Mouse (Mus musculus) embryo, embryonic 10.5 days (tissue): ENCODE results near the gene Urad.
A peak's percentile ranks its signal among the peaks of the same experiment; 100 is the strongest.

ENCODE experiments used
- DNase-seq: peaks from one replicate; pipeline ENCODE4 v3.0.0-alpha.2; 2015; ENCODE audit warnings: low spot score

Gene Urad

GRCm38 (mm10) chr5:147300001-147300363, 22.3 kb downstream of the Urad start:
- DNase-seq: peak; percentile 27

GRCm38 (mm10) chr5:147299255-147300000, 22.8 kb downstream of the Urad start:
- peak; percentile 94 for DNase-seq

GRCm38 (mm10) chr5:147297249-147297648, 25.0 kb downstream of the Urad start:
- no peak for DNase-seq

GRCm38 (mm10) chr5:147294121-147294520, 28.1 kb downstream of the Urad start:
- peak; percentile 60 for DNase-seq

GRCm38 (mm10) chr5:147293127-147293910, 28.9 kb downstream of the Urad start:
- DNase-seq: peak; percentile 93

- no peak for DNase-seq
Measured at GRCm38 (mm10) chr5:147292506-147293120, 29.6 kb downstream of the Urad start.

- no peak for DNase-seq
Measured at GRCm38 (mm10) chr5:147291764-147292505, 30.3 kb downstream of the Urad start.

GRCm38 (mm10) chr5:147284365-147284764, 37.9 kb downstream of the Urad start:
- DNase-seq: no peak

- no peak for DNase-seq
Measured at GRCm38 (mm10) chr5:147277547-147277925, 44.7 kb downstream of the Urad start.

GRCm38 (mm10) chr5:147276701-147277546, 45.3 kb downstream of the Urad start:
- no peak for DNase-seq

GRCm38 (mm10) chr5:147275761-147276160, 46.5 kb downstream of the Urad start:
- DNase-seq: no peak

GRCm38 (mm10) chr5:147274174-147275141, 47.8 kb downstream of the Urad start:
- no peak for DNase-seq

GRCm38 (mm10) chr5:147272808-147273345, 49.4 kb downstream of the Urad start:
- no peak for DNase-seq

- DNase-seq: no peak
Measured at GRCm38 (mm10) chr5:147272046-147272807, 50.0 kb downstream of the Urad start.

GRCm38 (mm10) chr5:147270673-147271655, 51.3 kb downstream of the Urad start:
- DNase-seq: no peak

GRCm38 (mm10) chr5:147269926-147270672, 52.1 kb downstream of the Urad start, which contains the start of gene Pdx1:
Gene Pdx1, plus strand, starts transcription at chr5:147269959.
- peak; percentile 65 for DNase-seq

- no peak for DNase-seq
Measured at GRCm38 (mm10) chr5:147269371-147269770, 52.9 kb downstream of the Urad start.
